Mouse (Mus musculus) CH12.LX (cell line): Measurements from ENCODE around the gene Gm49776. TPM values are rescaled to one million over a fixed set of nuclear protein-coding genes. Genes with fewer than 3 reads are reported as not detected.

Source experiments
- DNase-seq: peaks from one replicate; pipeline ENCODE4 v3.0.0-alpha.2; 2013; ENCODE audit errors: extremely low read depth
- H3K27ac ChIP-seq: 2 replicates; pipeline ENCODE4 v1.5.1; 2012; ENCODE audit warnings: low read depth, mild to moderate bottlenecking, control low read depth, moderate library complexity; ENCODE audit not compliant: insufficient read depth
- H3K27me3 ChIP-seq: replicated peaks from 2 replicates; pipeline ENCODE3; 2012; ENCODE audit warnings: inconsistent platforms
- H3K36me3 ChIP-seq, 2 experiments: replicated peaks in 1 of 2; 2 replicates each; pipeline versions ENCODE3 to v1.6.1; 2012; ENCODE audit warnings: inconsistent platforms in 1 of 2, low read length in 1 of 2, mild to moderate bottlenecking in 1 of 2, mixed read lengths in 1 of 2, moderate library complexity in 1 of 2; ENCODE audit not compliant: control insufficient read depth in 1 of 2, insufficient read depth in 1 of 2
- H3K4me1 ChIP-seq, 2 experiments: 2 replicates each; pipeline ENCODE4 v1.6.1; 2012; ENCODE audit warnings: inconsistent platforms in 1 of 2, moderate library complexity in 1 of 2; ENCODE audit not compliant: insufficient read depth in 2 of 2, control insufficient read depth in 1 of 2
- H3K4me2 ChIP-seq: 2 replicates; pipeline ENCODE4 v1.6.1; 2012; ENCODE audit warnings: low read depth, mild to moderate bottlenecking, control low read depth; ENCODE audit not compliant: poor library complexity, insufficient read depth, severe bottlenecking
- H3K4me3 ChIP-seq, 3 experiments: fragments of 150-350 bp in 1 of 3; sonication (generic) in 1 of 3; replicated peaks in 1 of 3; 2 replicates each; pipeline versions ENCODE3 to v1.5.1; 2011 to 2012; ENCODE audit warnings: low read depth in 2 of 3, low read length in 2 of 3, mild to moderate bottlenecking in 2 of 3, moderate library complexity in 2 of 3, control low read depth in 1 of 3, improper control_type of control experiment in 1 of 3, inconsistent platforms in 1 of 3, mixed read lengths in 1 of 3; ENCODE audit not compliant: poor library complexity in 1 of 3
- H3K79me2 ChIP-seq: replicated peaks from 2 replicates; pipeline ENCODE4 v1.6.1; 2012; ENCODE audit warnings: mild to moderate bottlenecking, moderate library complexity; ENCODE audit not compliant: control insufficient read depth, poor library complexity, insufficient read depth, severe bottlenecking; ENCODE audit errors: extremely low read depth
- H3K9ac ChIP-seq: 2 replicates; pipeline ENCODE4 v1.6.1; 2012; ENCODE audit warnings: low read depth, mild to moderate bottlenecking, control low read depth, moderate library complexity; ENCODE audit not compliant: insufficient read depth
- H3K9me3 ChIP-seq: replicated peaks from 2 replicates; pipeline ENCODE3; 2012; ENCODE audit warnings: low read length, inconsistent platforms, mixed read lengths
- BHLHE40 ChIP-seq: IDR thresholded peaks from 2 replicates; pipeline ENCODE4 v1.6.1; 2011; ENCODE audit warnings: mild to moderate bottlenecking, low read depth, low read length, improper control_type of control experiment
- EP300 ChIP-seq: IDR thresholded peaks from 2 replicates; pipeline ENCODE4 v1.6.1; 2011; ENCODE audit warnings: low read length, improper control_type of control experiment
- MAZ ChIP-seq: IDR thresholded peaks from 2 replicates; pipeline ENCODE4 v1.6.1; 2012; ENCODE audit warnings: low read depth, mild to moderate bottlenecking, inconsistent platforms, low read length, improper control_type of control experiment, moderate library complexity
- MXI1 ChIP-seq: IDR thresholded peaks from 2 replicates; pipeline ENCODE4 v1.6.1; 2011; ENCODE audit warnings: mild to moderate bottlenecking, low read depth, low read length, improper control_type of control experiment
- NELFE ChIP-seq: IDR thresholded peaks from 2 replicates; pipeline ENCODE4 v1.6.1; 2011; ENCODE audit warnings: low read depth, low read length, improper control_type of control experiment
- NRF1 ChIP-seq: IDR thresholded peaks from 2 replicates; pipeline ENCODE4 v1.6.1; 2014; ENCODE audit warnings: low read depth, mild to moderate bottlenecking, inconsistent platforms, low read length, improper control_type of control experiment, moderate library complexity
- POLR2A ChIP-seq: IDR thresholded peaks from 2 replicates; pipeline ENCODE4 v1.6.1; 2011; ENCODE audit warnings: low read depth, mild to moderate bottlenecking, improper control_type of control experiment, low read length
- TBP ChIP-seq: conservative IDR thresholded peaks from 2 replicates; pipeline ENCODE4 v1.6.1; 2011; ENCODE audit warnings: low read depth, low read length, improper control_type of control experiment
- TCF12 ChIP-seq: IDR thresholded peaks from 2 replicates; pipeline ENCODE4 v1.6.1; 2014; ENCODE audit warnings: low read depth, mild to moderate bottlenecking, inconsistent platforms, low read length, improper control_type of control experiment
- UBTF ChIP-seq: IDR thresholded peaks from 2 replicates; pipeline ENCODE4 v1.6.1; 2012; ENCODE audit warnings: low read depth, mild to moderate bottlenecking, inconsistent platforms, low read length, improper control_type of control experiment, moderate library complexity
- USF1 ChIP-seq: IDR thresholded peaks from 2 replicates; pipeline ENCODE4 v1.6.1; 2014; ENCODE audit warnings: low read depth, mild to moderate bottlenecking, inconsistent platforms, low read length, improper control_type of control experiment
- USF2 ChIP-seq: conservative IDR thresholded peaks from 2 replicates; pipeline ENCODE4 v1.6.1; 2011; ENCODE audit warnings: low read depth, low read length, improper control_type of control experiment
- ZMIZ1 ChIP-seq: IDR thresholded peaks from 2 replicates; pipeline ENCODE4 v1.6.1; 2012; ENCODE audit warnings: low read depth, mild to moderate bottlenecking, inconsistent platforms, low read length, improper control_type of control experiment
- ZNF384 ChIP-seq: IDR thresholded peaks from 2 replicates; pipeline ENCODE4 v1.6.1; 2012; ENCODE audit warnings: low read depth, low read length, improper control_type of control experiment, inconsistent platforms
- dilution Hi-C: fragments of 300-500 bp; cut with MboI; formaldehyde crosslinking; loops from 2 replicates; pipeline ENCODE4 v1.14.3; 2020; ENCODE audit warnings: low sequenced_read_pairs; ENCODE audit not compliant: extremely low pct_unique_long_range_greater_than_20kb, extremely low pct_ligation_motif_present
- in situ Hi-C: fragments of 300-500 bp; cut with MboI; formaldehyde crosslinking; loops from 3 replicates; pipeline ENCODE4 v1.14.3; 2019; ENCODE audit warnings: low sequenced_read_pairs, low pct_ligation_motif_present, low pct_unique_long_range_greater_than_20kb, mixed read lengths
- polyA plus RNA-seq: library from polyadenylated mRNA; unstranded; fragments of >175 nt; gene quantifications from 2 replicates; pipeline ENCODE4 v1.2.1, GENCODE M21; 2012; ENCODE audit warnings: low read depth; ENCODE audit not compliant: insufficient read length
- total RNA-seq, 2 experiments: library from RNA; depleted of rRNA; stranded (reverse); fragments of 300-350 nt in 1 of 2; fragments of >200 nt in 1 of 2; gene quantifications; 2 replicates each; pipeline ENCODE4 v1.2.3; 2012 to 2014

The Gm49776 gene
- total and polyA plus RNA-seq, 3 experiments: 0.25 to 25.0 TPM; not detected in 1

DNA sequence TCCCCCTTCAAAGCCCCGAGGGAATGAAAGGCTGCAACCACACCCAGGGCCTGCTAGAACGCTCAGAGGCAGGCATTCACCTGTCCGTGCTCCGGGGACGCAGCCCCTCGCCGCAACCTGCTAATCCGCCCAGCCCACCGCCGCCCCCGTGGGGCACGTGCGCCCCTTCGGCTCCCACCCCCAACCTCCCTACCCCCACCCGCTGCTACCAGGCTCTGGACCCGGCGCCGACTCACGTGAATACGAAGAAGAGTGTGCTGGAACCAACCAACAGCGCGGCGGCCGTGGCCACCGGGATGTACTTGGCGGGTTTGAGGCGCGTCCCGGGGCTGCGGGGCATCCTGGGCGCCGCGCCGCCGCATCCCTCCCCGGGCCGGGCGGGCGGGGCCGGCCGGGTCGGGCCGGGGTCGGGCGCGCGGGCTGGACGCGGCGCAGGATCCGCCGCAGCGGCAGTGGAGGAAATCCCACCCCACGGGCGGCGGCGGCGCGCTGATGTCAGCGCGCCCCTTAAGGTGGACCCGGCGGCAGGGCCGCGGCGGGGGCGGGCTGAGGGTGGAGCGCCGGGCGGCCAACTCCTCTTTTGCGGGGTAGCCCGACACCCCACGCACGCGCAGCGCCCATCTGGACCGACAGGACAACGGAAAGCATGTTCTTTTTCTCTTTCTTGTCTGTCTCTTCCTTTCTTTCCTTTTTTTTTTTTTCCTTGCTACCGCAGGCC, 23.3 kb downstream of the Gm49776 start, which contains the start of gene Zdhhc8:
Gene Zdhhc8 (minus strand): TSS at position 466 of the 718 bp plus-strand sequence.
- no peaks in the 10 kb centered on the region for H3K9me3 ChIP-seq
- dilution Hi-C loops: no loop called here
- peak within 1 kb of the TSS; percentile 45 for H3K4me2 ChIP-seq
- peak within 1 kb of the TSS; percentile 61 to 79 (median 69) for H3K4me3 ChIP-seq
- H3K79me2 ChIP-seq: no peaks in the 10 kb centered on the region
- no peak within 1 kb of the TSS for H3K27ac ChIP-seq
- peaks cover 18 to 45% of the 10 kb centered on the region in 2 experiments for H3K36me3 ChIP-seq
- TF ChIP-seq TBP: 0 out of 2 replicates have a peak, but pooled peaks have one; percentile 6
- no peak for TF ChIP-seq EP300
- no peak for TF ChIP-seq ZMIZ1
- TF ChIP-seq UBTF: peak; percentile 63; the same call in 1 of the 2 replicates
- TF ChIP-seq BHLHE40: peak; percentile 66
- no peak for TF ChIP-seq ZNF384
- 0 out of 2 replicates have a peak, but pooled peaks have one; percentile 13 for TF ChIP-seq MAZ
- peak; percentile 63; the same call in 1 of the 2 replicates for TF ChIP-seq POLR2A
- TF ChIP-seq NRF1: peak; percentile 81
- peak; percentile 56; the same call in 1 of the 2 replicates for TF ChIP-seq MXI1
- peak within 1 kb of the TSS; percentile 84 for H3K9ac ChIP-seq
- H3K27me3 ChIP-seq: no peaks in the 10 kb centered on the region
- in situ Hi-C loops: no loop called here
- H3K4me1 ChIP-seq: peaks cover 19 to 59% of the 10 kb centered on the region in 2 experiments
- DNase-seq: no peak

- Histone ChIP-seq H3K4me2 (peak overlapping the region; percentile 45), H3K9ac (peak overlapping the region; percentile 84), H3K27me3 (no peaks in the 10 kb centered on the region), H3K4me3 (peak overlapping the region; percentile 61 to 79 (median 69)), H3K27ac (no peak overlapping the region), H3K36me3 (peaks cover 13 to 47% of the 10 kb centered on the region in 2 experiments), H3K4me1 (peaks cover 23 to 67% of the 10 kb centered on the region in 2 experiments), H3K9me3 (no peaks in the 10 kb centered on the region), H3K79me2 (no peaks in the 10 kb centered on the region)
- in situ Hi-C loops (no loop called here), dilution Hi-C loops (no loop called here)
- no peak for TF ChIP-seq POLR2A
- 0 out of 2 replicates have a peak, but pooled peaks have one; percentile 61 for TF ChIP-seq UBTF
- no peak for TF ChIP-seq USF1
- no peak for TF ChIP-seq USF2
- no peak for TF ChIP-seq TCF12
- no peak for TF ChIP-seq NELFE
- TF ChIP-seq BHLHE40: no peak
- DNase-seq: no peak
These were observed 24.0 kb downstream of the Gm49776 start for GRCm38 (mm10) chr16:18233919-18234670.
